Mouse (Mus musculus): ENCODE measurements at regions not wholly inside any gene's neighbourhood (a gene's known extent, or its start where the extent isn't known, plus 50 kb on each side); places are given as distances from the start of the nearest gene placed in this dataset.

- Histone ChIP-seq H3K4me1 (no peaks in the 10 kb centered on the region), H3K9ac (no peak overlapping the region), H3K4me2 (no peak overlapping the region), H3K27ac (no peak overlapping the region), H3K27me3 (no peaks in the 10 kb centered on the region), H3K4me3 (no peak overlapping the region), H3K9me3 (replicated peaks) (no peaks in the 10 kb centered on the region), H3K36me3 (ENCODE audit: poor library complexity, severe bottlenecking) (no peaks in the 10 kb centered on the region)
- 75% methylated on average over 4 of the region's 4 CpGs for WGBS
- ATAC-seq: no peak
Measured at GRCm38 (mm10) chr3:70138926-70139325, 131.5 kb downstream of the Otol1 start.

- Histone ChIP-seq H3K36me3 (ENCODE audit: poor library complexity, severe bottlenecking) (no peaks in the 10 kb centered on the region), H3K4me3 (no peak overlapping the region), H3K9ac (no peak overlapping the region), H3K4me2 (no peak overlapping the region), H3K27me3 (no peaks in the 10 kb centered on the region), H3K4me1 (no peaks in the 10 kb centered on the region), H3K9me3 (replicated peaks) (no peaks in the 10 kb centered on the region), H3K27ac (no peak overlapping the region)
- 86% methylated on average over 1 of the region's 1 CpGs for WGBS
- no peak for ATAC-seq
Measured at GRCm38 (mm10) chr3:70145728-70146127, 138.3 kb downstream of the Otol1 start.

DNA sequence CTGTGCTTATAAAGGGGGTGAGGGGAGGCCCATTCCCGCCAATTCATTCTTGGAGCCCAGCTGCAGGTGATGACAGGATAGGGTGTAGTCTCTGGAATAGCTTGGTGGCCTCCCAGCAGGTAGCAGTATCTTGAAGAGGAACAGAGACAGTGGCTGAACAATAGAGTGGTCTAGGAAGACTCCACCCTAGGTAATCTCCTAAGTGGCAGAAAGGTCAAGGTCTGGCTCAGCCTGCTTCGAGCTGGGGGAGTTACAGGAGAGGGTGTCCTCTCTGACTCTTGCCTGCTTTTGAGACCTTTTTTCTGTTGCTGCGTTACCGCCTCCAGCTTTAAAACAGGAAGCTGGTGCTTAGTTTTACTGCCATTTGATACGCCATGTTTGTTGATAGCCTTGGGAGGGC is 143.7 kb downstream of the Otol1 start:
- no peaks in the 10 kb centered on the region for H3K36me3 ChIP-seq (ENCODE audit: poor library complexity, severe bottlenecking)
- H3K27ac ChIP-seq: no peak overlapping the region
- H3K4me2 ChIP-seq: no peak overlapping the region
- H3K4me3 ChIP-seq: no peak overlapping the region
- no peak for ATAC-seq
- 86% methylated on average over 5 of the region's 5 CpGs for WGBS
- H3K9me3 ChIP-seq (replicated peaks): no peaks in the 10 kb centered on the region
- no peak overlapping the region for H3K9ac ChIP-seq
- no peaks in the 10 kb centered on the region for H3K27me3 ChIP-seq
- no peaks in the 10 kb centered on the region for H3K4me1 ChIP-seq

DNA sequence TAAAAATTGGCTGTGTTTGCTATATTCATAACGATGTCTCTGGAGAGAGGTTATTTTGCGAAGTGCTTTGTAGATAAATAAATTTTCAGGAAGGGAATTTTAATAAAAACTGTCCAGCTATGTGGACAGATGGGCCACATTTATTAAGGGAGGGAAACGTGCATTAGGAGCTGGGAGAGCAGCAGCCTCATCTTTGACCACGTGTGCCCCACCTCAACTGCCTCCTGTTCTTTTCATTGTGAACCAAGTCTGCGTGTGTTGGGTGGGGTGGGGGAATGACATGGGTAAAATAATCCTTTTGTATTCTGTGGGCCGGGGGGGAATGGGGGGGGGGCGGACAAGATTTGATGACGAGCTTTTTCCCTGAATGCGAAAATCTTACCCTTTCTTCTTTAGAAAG is 152.6 kb downstream of the Otol1 start:
- no peaks in the 10 kb centered on the region for H3K36me3 ChIP-seq (ENCODE audit: poor library complexity, severe bottlenecking)
- no peak overlapping the region for H3K27ac ChIP-seq
- WGBS: 27% methylated on average over 9 of the region's 9 CpGs
- peak; percentile 72; the same call in 1 of the 2 replicates for ATAC-seq
- no peak overlapping the region for H3K4me3 ChIP-seq
- no peaks in the 10 kb centered on the region for H3K9me3 ChIP-seq (replicated peaks)
- no peak overlapping the region; the same call in 1 of the 2 replicates for H3K4me2 ChIP-seq
- H3K9ac ChIP-seq: no peak overlapping the region
- H3K4me1 ChIP-seq: peaks cover 5% of the 10 kb centered on the region; the same call in 1 of the 2 replicates
- no peaks in the 10 kb centered on the region for H3K27me3 ChIP-seq

DNA sequence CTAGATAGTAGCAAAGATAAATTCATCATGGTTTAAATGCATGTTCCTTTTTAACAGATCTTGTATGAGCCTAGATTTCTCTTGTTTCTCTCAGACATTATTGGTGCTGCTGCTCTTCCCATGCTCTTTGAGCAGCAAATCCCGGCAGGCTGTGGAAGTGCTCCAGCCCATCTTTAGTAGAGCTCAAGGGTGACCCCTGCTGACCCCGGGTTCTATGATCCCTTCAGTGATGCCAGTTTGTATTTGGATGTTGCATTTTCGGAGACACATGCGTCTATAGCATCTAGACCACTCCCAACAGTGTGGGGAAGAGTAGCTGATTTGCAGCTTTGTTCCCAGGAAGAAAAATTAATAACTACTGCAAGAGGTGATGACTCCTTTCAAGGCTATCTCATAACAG is 164.3 kb downstream of the Otol1 start:
- Histone ChIP-seq H3K4me2 (no peak overlapping the region), H3K36me3 (ENCODE audit: poor library complexity, severe bottlenecking) (no peaks in the 10 kb centered on the region), H3K4me3 (no peak overlapping the region), H3K4me1 (no peaks in the 10 kb centered on the region), H3K27me3 (no peaks in the 10 kb centered on the region), H3K9ac (no peak overlapping the region), H3K27ac (no peak overlapping the region), H3K9me3 (replicated peaks) (no peaks in the 10 kb centered on the region)
- 61% methylated on average over 4 of the region's 4 CpGs for WGBS
- no peak for ATAC-seq

- Histone ChIP-seq H3K27ac (no peak overlapping the region), H3K27me3 (no peaks in the 10 kb centered on the region), H3K4me3 (no peak overlapping the region), H3K9me3 (replicated peaks) (no peaks in the 10 kb centered on the region), H3K36me3 (ENCODE audit: poor library complexity, severe bottlenecking) (no peaks in the 10 kb centered on the region), H3K9ac (no peak overlapping the region), H3K4me1 (no peaks in the 10 kb centered on the region), H3K4me2 (no peak overlapping the region)
- ATAC-seq: 0 out of 2 replicates have a peak, but pooled peaks have one; percentile 10
- WGBS: 91% methylated on average over 1 of the region's 1 CpGs
Measured at GRCm38 (mm10) chr3:70176391-70176790, 169.0 kb downstream of the Otol1 start.

GRCm38 (mm10) chr3:70181611-70182010 is 174.2 kb downstream of the Otol1 start:
- no peaks in the 10 kb centered on the region for H3K9me3 ChIP-seq (replicated peaks)
- H3K9ac ChIP-seq: no peak overlapping the region
- H3K27ac ChIP-seq: no peak overlapping the region
- H3K27me3 ChIP-seq: no peaks in the 10 kb centered on the region
- no peaks in the 10 kb centered on the region for H3K36me3 ChIP-seq (ENCODE audit: poor library complexity, severe bottlenecking)
- WGBS: 76% methylated on average over 3 of the region's 3 CpGs
- no peak for ATAC-seq
- no peak overlapping the region for H3K4me2 ChIP-seq
- no peak overlapping the region for H3K4me3 ChIP-seq
- H3K4me1 ChIP-seq: no peaks in the 10 kb centered on the region

- Histone ChIP-seq H3K4me3 (no peak overlapping the region), H3K4me2 (no peak overlapping the region), H3K9ac (no peak overlapping the region), H3K27ac (no peak overlapping the region), H3K36me3 (ENCODE audit: poor library complexity, severe bottlenecking) (no peaks in the 10 kb centered on the region), H3K4me1 (no peaks in the 10 kb centered on the region), H3K27me3 (no peaks in the 10 kb centered on the region), H3K9me3 (replicated peaks) (no peaks in the 10 kb centered on the region)
- ATAC-seq: no peak
Measured at GRCm38 (mm10) chr3:70190741-70191140, 183.3 kb downstream of the Otol1 start.

DNA sequence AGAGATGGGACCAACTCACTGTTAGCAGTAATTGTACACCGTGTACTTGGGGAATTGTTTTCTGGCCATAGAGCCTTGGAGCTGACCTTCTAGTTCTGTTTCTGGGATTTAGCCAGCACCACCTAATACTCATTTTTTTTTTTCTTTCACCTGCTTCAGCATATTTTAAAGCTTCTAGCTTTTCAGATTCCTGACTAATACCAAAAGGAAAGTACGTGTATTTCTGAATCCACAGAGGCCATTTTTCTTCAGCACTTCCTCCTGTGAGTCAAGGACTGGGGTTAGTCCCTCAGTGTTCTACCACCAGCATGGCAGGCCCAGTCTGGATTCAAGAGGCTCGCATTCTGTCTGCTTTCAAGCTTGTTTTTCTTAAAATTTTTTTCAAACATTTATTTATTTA is 189.3 kb downstream of the Otol1 start:
- H3K27me3 ChIP-seq: no peaks in the 10 kb centered on the region
- no peak overlapping the region for H3K4me2 ChIP-seq
- H3K36me3 ChIP-seq (ENCODE audit: poor library complexity, severe bottlenecking): no peaks in the 10 kb centered on the region
- no peak for ATAC-seq
- H3K9me3 ChIP-seq (replicated peaks): no peaks in the 10 kb centered on the region
- no peaks in the 10 kb centered on the region for H3K4me1 ChIP-seq
- H3K4me3 ChIP-seq: no peak overlapping the region
- 89% methylated on average over 3 of the region's 3 CpGs for WGBS
- no peak overlapping the region for H3K9ac ChIP-seq
- no peak overlapping the region for H3K27ac ChIP-seq

DNA sequence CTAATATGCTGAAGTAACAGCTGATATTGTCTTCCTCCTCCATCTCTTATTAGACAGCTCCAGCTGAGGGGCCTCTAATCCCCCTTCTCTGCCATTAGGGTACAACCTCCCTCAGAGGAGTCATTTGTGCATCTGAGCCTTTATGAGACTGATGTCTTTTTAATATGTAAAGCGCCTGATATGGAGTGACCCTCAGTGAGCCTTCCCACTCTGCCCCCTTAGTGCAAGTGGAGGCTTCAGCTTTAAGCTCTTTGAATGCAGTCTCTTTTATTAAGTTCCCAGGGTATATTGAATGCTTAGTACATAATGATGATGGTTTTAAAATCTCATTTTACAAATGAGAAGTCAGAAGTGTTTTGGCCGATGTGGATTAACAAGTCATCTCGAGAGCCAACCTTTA is 191.5 kb downstream of the Otol1 start:
- Histone ChIP-seq H3K9me3 (replicated peaks) (no peaks in the 10 kb centered on the region), H3K27me3 (no peaks in the 10 kb centered on the region)
- no peak for ATAC-seq

GRCm38 (mm10) chr3:70201334-70201943 is 194.0 kb downstream of the Otol1 start:
- Histone ChIP-seq H3K4me1 (no peaks in the 10 kb centered on the region), H3K27me3 (no peaks in the 10 kb centered on the region), H3K9ac (no peak overlapping the region), H3K9me3 (replicated peaks) (no peaks in the 10 kb centered on the region), H3K36me3 (ENCODE audit: poor library complexity, severe bottlenecking) (no peaks in the 10 kb centered on the region), H3K4me3 (no peak overlapping the region), H3K4me2 (no peak overlapping the region), H3K27ac (no peak overlapping the region)
- no peak for ATAC-seq
- 79% methylated on average over 3 of the region's 3 CpGs for WGBS

More for the DNA sequence above, 191.5 kb downstream of the Otol1 start:
- Histone ChIP-seq H3K27ac (no peak overlapping the region), H3K4me3 (no peak overlapping the region), H3K4me2 (no peak overlapping the region), H3K36me3 (ENCODE audit: poor library complexity, severe bottlenecking) (no peaks in the 10 kb centered on the region), H3K9ac (no peak overlapping the region), H3K4me1 (no peaks in the 10 kb centered on the region)
- 45% methylated on average over 3 of the region's 3 CpGs for WGBS

GRCm38 (mm10) chr3:70215195-70215594 is 207.8 kb downstream of the Otol1 start:
- no peak overlapping the region for H3K4me2 ChIP-seq
- 92% methylated on average over 3 of the region's 3 CpGs for WGBS
- H3K4me3 ChIP-seq: no peak overlapping the region
- 0 out of 2 replicates have a peak, but pooled peaks cover 4% of the 10 kb centered on the region for H3K4me1 ChIP-seq
- no peak overlapping the region for H3K9ac ChIP-seq
- H3K27me3 ChIP-seq: no peaks in the 10 kb centered on the region
- H3K27ac ChIP-seq: no peak overlapping the region
- H3K9me3 ChIP-seq (replicated peaks): no peaks in the 10 kb centered on the region
- ATAC-seq: no peak
- no peaks in the 10 kb centered on the region for H3K36me3 ChIP-seq (ENCODE audit: poor library complexity, severe bottlenecking)

GRCm38 (mm10) chr3:70216096-70216495 is 208.7 kb downstream of the Otol1 start:
- H3K9ac ChIP-seq: no peak overlapping the region
- WGBS: 53% methylated on average over 1 of the region's 1 CpGs
- H3K4me2 ChIP-seq: no peak overlapping the region
- H3K27ac ChIP-seq: no peak overlapping the region
- 0 out of 2 replicates have a peak, but pooled peaks cover 4% of the 10 kb centered on the region for H3K4me1 ChIP-seq
- H3K27me3 ChIP-seq: no peaks in the 10 kb centered on the region
- H3K36me3 ChIP-seq (ENCODE audit: poor library complexity, severe bottlenecking): no peaks in the 10 kb centered on the region
- no peak for ATAC-seq
- H3K9me3 ChIP-seq (replicated peaks): no peaks in the 10 kb centered on the region
- no peak overlapping the region for H3K4me3 ChIP-seq
